Mouse (Mus musculus) heart, embryonic 10.5 days (tissue): ENCODE data around the gene Krt82. TPM values are rescaled to one million over a fixed set of nuclear protein-coding genes. Genes with fewer than 3 reads are reported as not detected.

ENCODE experiments used
- DNase-seq: peaks from one replicate; pipeline ENCODE4 v3.0.0-alpha.2; 2017; ENCODE audit warnings: low spot score
- H3K27ac ChIP-seq: fragments of 300-500 bp; sonication (generic); 2 replicates; pipeline ENCODE4 v1.5.1; 2016; ENCODE audit warnings: mild to moderate bottlenecking
- H3K27me3 ChIP-seq: fragments of 300-500 bp; sonication (generic); 2 replicates; pipeline ENCODE4 v1.6.1; 2016; ENCODE audit warnings: mild to moderate bottlenecking; ENCODE audit not compliant: poor library complexity, insufficient read depth, severe bottlenecking
- H3K36me3 ChIP-seq: fragments of 300-500 bp; sonication (generic); 2 replicates; pipeline ENCODE4 v1.6.1; 2016; ENCODE audit warnings: mild to moderate bottlenecking, moderate library complexity
- H3K4me1 ChIP-seq: fragments of 300-500 bp; sonication (generic); 2 replicates; pipeline ENCODE4 v1.6.1; 2016; ENCODE audit warnings: mild to moderate bottlenecking
- H3K4me3 ChIP-seq: fragments of 300-500 bp; sonication (generic); 2 replicates; pipeline ENCODE4 v1.5.1; 2016; ENCODE audit warnings: mild to moderate bottlenecking, moderate library complexity
- H3K9me3 ChIP-seq: fragments of 300-500 bp; sonication (generic); 2 replicates; pipeline ENCODE4 v1.6.1; 2016; ENCODE audit warnings: mild to moderate bottlenecking, moderate library complexity
- WGBS: fragments of 180-500 bp; shearing (Covaris S2); methylation state at CpG from one replicate; pipeline ENCODE4 v1.1.7; 2016; 5-methylcytosine and 5-hydroxymethylcytosine counted together
- microRNA-seq: library from miRNA; unstranded; fragments of <30 nt; microRNA quantifications from one replicate; pipeline ENCODE4, GENCODE M21; 2017
- polyA plus RNA-seq: library from polyadenylated mRNA; unstranded; fragments of >200 nt; fragmentation: Nextera tagmentation; extraction: Ambion mirVana; gene quantifications from 2 replicates; pipeline ENCODE4 v1.2.1, GENCODE M21; 2016

Krt82 gene
- polyA plus RNA-seq, 1 experiment from 2014 or later: not detected

- 89% methylated on average over 8 of the region's 8 CpGs for WGBS
- H3K36me3 ChIP-seq: no peaks in the 10 kb centered on the region
- H3K4me3 ChIP-seq: no peak overlapping the region
- no peak for DNase-seq
- H3K4me1 ChIP-seq: peaks cover 10% of the 10 kb centered on the region
- no peaks in the 10 kb centered on the region for H3K9me3 ChIP-seq
- H3K27me3 ChIP-seq: no peaks in the 10 kb centered on the region
- H3K27ac ChIP-seq: no peak overlapping the region
Observed at GRCm38 (mm10) chr15:101495266-101495665, 55.2 kb downstream of the Krt82 start.

DNA sequence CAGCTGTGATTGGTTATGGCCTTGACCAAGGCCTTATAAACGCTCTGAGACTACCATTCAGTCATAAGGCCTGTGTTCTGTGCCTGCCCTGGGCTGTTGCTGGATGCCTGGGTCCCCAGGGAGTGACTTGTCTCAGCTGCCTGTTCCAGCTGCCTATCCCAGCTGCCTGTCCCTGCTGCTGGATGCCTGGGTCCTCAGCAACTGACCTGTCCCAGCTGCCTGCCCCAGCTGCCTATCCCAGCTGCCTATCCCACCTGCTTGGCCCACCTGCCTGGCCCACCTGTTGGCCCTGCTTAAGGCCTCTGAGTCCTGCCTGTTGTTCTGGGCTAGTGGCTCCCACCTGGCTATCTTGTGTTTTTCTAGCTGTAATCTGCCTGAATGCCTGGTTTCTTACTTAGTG lies 56.3 kb downstream of the Krt82 start:
- Histone ChIP-seq H3K9me3 (no peaks in the 10 kb centered on the region), H3K27me3 (0 out of 2 replicates have a peak, but pooled peaks cover 10% of the 10 kb centered on the region), H3K36me3 (no peaks in the 10 kb centered on the region), H3K4me3 (no peak overlapping the region), H3K4me1 (peaks cover 10% of the 10 kb centered on the region), H3K27ac (no peak overlapping the region)
- WGBS: 74% methylated on average over 1 of the region's 1 CpGs
- no peak for DNase-seq

- H3K4me1 ChIP-seq: peaks cover 10% of the 10 kb centered on the region
- WGBS: 86% methylated on average over 6 of the region's 6 CpGs
- no peak overlapping the region for H3K4me3 ChIP-seq
- no peaks in the 10 kb centered on the region for H3K36me3 ChIP-seq
- no peaks in the 10 kb centered on the region for H3K9me3 ChIP-seq
- H3K27ac ChIP-seq: no peak overlapping the region
- DNase-seq: no peak
- H3K27me3 ChIP-seq: 0 out of 2 replicates have a peak, but pooled peaks cover 10% of the 10 kb centered on the region
Observed at GRCm38 (mm10) chr15:101493713-101494112, 56.8 kb downstream of the Krt82 start.

DNA sequence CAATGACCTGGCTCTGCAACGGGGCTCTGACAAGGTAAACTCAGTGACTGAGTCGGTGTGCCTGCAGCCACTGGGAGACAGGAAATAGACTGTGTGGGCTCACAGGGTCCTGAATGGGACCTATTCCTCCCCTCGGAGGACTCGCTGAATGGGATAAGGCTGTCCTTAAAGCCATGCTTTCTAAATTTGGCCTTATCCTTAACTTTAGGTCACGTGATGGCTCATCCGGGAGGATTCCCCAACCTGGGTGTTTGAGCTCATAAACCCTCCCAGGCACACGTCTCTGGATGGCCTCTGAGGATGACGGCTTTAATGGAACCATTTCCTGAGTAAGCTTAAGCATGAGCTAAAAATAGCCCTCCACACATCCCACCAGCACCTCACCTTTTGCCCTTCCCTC lies 57.7 kb downstream of the Krt82 start:
- WGBS: 42% methylated on average over 8 of the region's 8 CpGs
- Histone ChIP-seq H3K4me3 (no peak overlapping the region), H3K27ac (no peak overlapping the region), H3K9me3 (no peaks in the 10 kb centered on the region), H3K36me3 (no peaks in the 10 kb centered on the region), H3K4me1 (peaks cover 10% of the 10 kb centered on the region), H3K27me3 (0 out of 2 replicates have a peak, but pooled peaks cover 16% of the 10 kb centered on the region)
- DNase-seq: no peak

- Histone ChIP-seq H3K9me3 (no peaks in the 10 kb centered on the region), H3K27ac (no peak within 1 kb of the TSS), H3K4me3 (no peak within 1 kb of the TSS), H3K4me1 (peaks cover 10% of the 10 kb centered on the region), H3K27me3 (0 out of 2 replicates have a peak, but pooled peaks cover 16% of the 10 kb centered on the region), H3K36me3 (no peaks in the 10 kb centered on the region)
- 89% methylated on average over 6 of the region's 6 CpGs for WGBS
- DNase-seq: no peak
Observed at GRCm38 (mm10) chr15:101491431-101491830, 59.0 kb downstream of the Krt82 start, which contains the start of gene Krt83. TSS of gene Krt83 (minus strand) at chr15:101491512.

Small RNA genes within 50 kb of the gene (microRNA-seq; reads per million reads assigned to microRNA genes)
- gene Gm44393 (not detected), gene Gm44460 (not detected)

Other genes starting within 250 kb of the Krt82 start
- 0.80 and 1.7 TPM in 2 replicates for gene Krt80, start 180.5 kb downstream of the Krt82 start, polyA plus RNA-seq
- 26.7 and 31.9 TPM in 2 replicates for gene Krt7, start 139.6 kb downstream of the Krt82 start, polyA plus RNA-seq
- not detected in 2 replicates for gene Krt87, start 111.9 kb downstream of the Krt82 start, polyA plus RNA-seq
- gene Krt88, start 102.9 kb downstream of the Krt82 start, polyA plus RNA-seq: not detected in 2 replicates
- not detected in 2 replicates for gene Krt81, start 86.9 kb downstream of the Krt82 start, polyA plus RNA-seq
- gene Krt86, start 77.2 kb downstream of the Krt82 start, polyA plus RNA-seq: not detected in 2 replicates
- not detected in 2 replicates for gene Krt83, start 59.2 kb downstream of the Krt82 start, polyA plus RNA-seq
- gene Gm49425, start 33.4 kb downstream of the Krt82 start, polyA plus RNA-seq: not detected in 2 replicates
- gene Krt84, start 17.8 kb downstream of the Krt82 start, polyA plus RNA-seq: not detected in 2 replicates
- 0.26 and 0.29 TPM in 2 replicates for gene Krt90, start 12.3 kb upstream of the Krt82 start, polyA plus RNA-seq
- 0.10 TPM in 1 of 2 replicates, not detected in the other for gene Krt75, start 23.2 kb upstream of the Krt82 start, polyA plus RNA-seq
- gene Gm5414, start 77.5 kb upstream of the Krt82 start, polyA plus RNA-seq: not detected in 2 replicates
- not detected in 2 replicates for gene Gm5478, start 96.7 kb upstream of the Krt82 start, polyA plus RNA-seq
- gene Krt6b, start 129.6 kb upstream of the Krt82 start, polyA plus RNA-seq: not detected in 2 replicates
- 0.05 TPM in 1 of 2 replicates, not detected in the other for gene Krt6a, start 143.6 kb upstream of the Krt82 start, polyA plus RNA-seq
- 0.33 and 1.4 TPM in 2 replicates for gene Krt5, start 162.2 kb upstream of the Krt82 start, polyA plus RNA-seq
- gene Krt71, start 192.4 kb upstream of the Krt82 start, polyA plus RNA-seq: not detected in 2 replicates
- gene Krt72, start 235.8 kb upstream of the Krt82 start, polyA plus RNA-seq: not detected in 2 replicates